Mouse (Mus musculus): ENCODE results near the gene Lamtor3. TPM values are rescaled to one million over a fixed set of nuclear protein-coding genes. Genes with fewer than 3 reads are reported as not detected.
A peak's percentile ranks its signal among the peaks of the same experiment; 100 is the strongest.

The Lamtor3 gene
- polyA plus RNA-seq, 1 experiment: 92.8 TPM

DNA sequence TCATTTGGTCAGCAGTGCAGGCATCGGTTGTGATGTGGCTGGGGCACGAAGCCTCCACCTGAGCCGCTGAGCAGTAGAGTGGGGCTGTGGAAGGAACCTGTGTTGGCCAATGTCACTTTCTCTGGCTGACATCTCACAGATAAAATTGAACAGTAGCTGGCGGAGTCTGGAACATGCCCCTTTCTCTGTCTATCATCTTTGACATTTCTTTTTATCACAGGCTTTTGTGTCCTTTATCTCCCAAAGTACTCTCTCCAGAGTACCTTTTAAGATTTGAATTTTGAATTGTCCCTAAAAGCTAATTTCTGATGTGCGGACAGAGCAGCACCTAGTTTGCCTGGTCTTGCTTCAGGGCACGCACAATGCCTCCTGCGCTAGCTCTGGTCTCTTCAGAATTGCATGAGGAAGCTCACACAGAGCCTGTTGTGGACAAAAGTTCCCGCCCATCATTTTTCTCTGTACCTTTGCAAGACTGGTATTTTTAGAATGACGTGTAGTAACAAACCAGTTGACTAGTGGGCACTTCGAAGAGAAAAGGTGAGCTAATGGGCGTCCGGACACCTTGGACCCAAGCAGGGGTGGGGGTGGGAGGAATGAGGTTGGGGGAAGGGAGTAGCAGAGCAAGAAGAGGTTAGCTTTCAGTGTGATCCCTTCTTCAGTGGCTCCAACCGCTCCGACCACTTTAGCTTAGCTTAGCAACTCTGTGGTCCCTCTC, 50.0 kb downstream of the Lamtor3 start:
- WGBS: 92% methylated on average over 14 of the region's 14 CpGs
- H3K4me1 ChIP-seq (ENCODE audit: control insufficient read depth, insufficient read depth, low read length): no peaks in the 10 kb centered on the region; the same call in 1 of the 2 replicates
- TF ChIP-seq CTCF (IDR thresholded peaks at IDR 0.05; ENCODE audit: borderline replicate concordance, insufficient read depth, low read depth, low read length): no peak
- TF ChIP-seq POLR2A (IDR thresholded peaks at IDR 0.05; ENCODE audit: borderline replicate concordance, insufficient read depth, low read length): no peak
- H3K27me3 ChIP-seq (ENCODE audit: control insufficient read depth, insufficient read depth, low read length): no peaks in the 10 kb centered on the region
- no peak for DNase-seq
- H3K27ac ChIP-seq (ENCODE audit: insufficient read depth, low read length): no peak overlapping the region
- no peak overlapping the region for H3K4me3 ChIP-seq (replicated peaks; ENCODE audit: insufficient read depth, low read depth, low read length)

DNA sequence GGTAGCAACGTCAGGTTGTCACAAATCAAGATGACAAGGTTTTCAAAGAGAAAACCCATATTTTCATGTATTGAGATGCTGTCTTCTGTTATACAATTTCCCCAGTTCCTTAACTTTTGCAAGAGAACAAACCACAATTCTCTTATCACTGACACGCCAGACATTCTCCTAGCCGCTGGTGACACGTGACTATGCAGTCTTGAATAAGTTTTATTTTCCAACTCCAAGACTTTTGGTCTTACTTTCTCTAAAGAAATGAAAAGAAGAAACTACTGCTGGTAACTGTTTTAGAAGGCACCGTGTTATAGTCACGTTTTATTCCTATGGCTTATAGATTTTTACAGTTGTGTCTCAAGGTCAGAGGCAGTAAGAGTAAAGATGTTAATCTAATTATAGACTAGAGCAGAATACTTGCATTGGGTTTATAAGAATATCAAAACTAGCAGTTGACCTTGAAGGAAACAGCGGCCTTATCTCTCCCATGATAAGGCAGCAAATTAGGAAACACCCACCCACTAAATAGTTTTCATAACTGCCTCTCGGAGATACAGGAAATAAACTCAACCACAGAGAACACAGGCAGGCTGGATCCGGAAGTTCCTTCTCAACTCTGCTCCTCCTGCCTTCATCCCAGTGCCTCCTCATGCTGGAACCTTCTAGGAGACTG, 50.6 kb downstream of the Lamtor3 start:
- no peak for DNase-seq
- Histone ChIP-seq H3K27me3 (ENCODE audit: control insufficient read depth, insufficient read depth, low read length) (no peaks in the 10 kb centered on the region), H3K27ac (ENCODE audit: insufficient read depth, low read length) (no peak overlapping the region), H3K4me1 (ENCODE audit: control insufficient read depth, insufficient read depth, low read length) (no peaks in the 10 kb centered on the region; the same call in 1 of the 2 replicates), H3K4me3 (replicated peaks; ENCODE audit: insufficient read depth, low read depth, low read length) (no peak overlapping the region)
- TF ChIP-seq POLR2A (IDR thresholded peaks at IDR 0.05; ENCODE audit: borderline replicate concordance, insufficient read depth, low read length): no peak
- TF ChIP-seq CTCF (IDR thresholded peaks at IDR 0.05; ENCODE audit: borderline replicate concordance, insufficient read depth, low read depth, low read length): no peak
- 91% methylated on average over 9 of the region's 9 CpGs for WGBS

GRCm38 (mm10) chr3:137969951-137970350, 51.6 kb downstream of the Lamtor3 start:
- Histone ChIP-seq H3K27ac (ENCODE audit: insufficient read depth, low read length) (no peak overlapping the region), H3K27me3 (ENCODE audit: control insufficient read depth, insufficient read depth, low read length) (no peaks in the 10 kb centered on the region), H3K4me3 (replicated peaks; ENCODE audit: insufficient read depth, low read depth, low read length) (peak overlapping the region; percentile 19), H3K4me1 (ENCODE audit: control insufficient read depth, insufficient read depth, low read length) (no peaks in the 10 kb centered on the region; the same call in 1 of the 2 replicates)
- WGBS: 46% methylated on average over 12 of the region's 12 CpGs
- peak in 1 of 2 experiments; percentile 36 for DNase-seq
- TF ChIP-seq POLR2A (IDR thresholded peaks at IDR 0.05; ENCODE audit: borderline replicate concordance, insufficient read depth, low read length): no peak
- no peak for TF ChIP-seq CTCF (IDR thresholded peaks at IDR 0.05; ENCODE audit: borderline replicate concordance, insufficient read depth, low read depth, low read length)

DNA sequence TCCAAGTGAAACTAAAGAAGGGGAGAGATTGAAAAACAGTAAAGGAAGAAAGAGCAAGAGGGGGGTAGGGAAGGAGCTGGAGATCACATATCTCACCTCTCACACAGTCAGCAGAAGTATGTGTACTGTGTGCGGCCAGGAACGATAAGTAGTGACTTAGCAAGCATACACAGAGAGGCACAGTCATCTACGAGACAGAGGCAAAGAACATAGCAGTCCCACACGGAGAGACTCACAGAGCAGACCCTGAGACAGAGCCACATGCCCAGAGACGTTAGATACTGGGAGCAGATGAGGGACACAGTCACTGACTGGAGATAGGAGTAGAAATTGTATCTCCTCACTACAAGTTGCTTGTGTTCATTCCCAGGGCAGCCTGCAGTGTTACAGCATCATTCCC, 53.9 kb downstream of the Lamtor3 start:
- no peak overlapping the region for H3K27ac ChIP-seq (ENCODE audit: insufficient read depth, low read length)
- no peaks in the 10 kb centered on the region for H3K4me1 ChIP-seq (ENCODE audit: control insufficient read depth, insufficient read depth, low read length)
- no peak for TF ChIP-seq POLR2A (IDR thresholded peaks at IDR 0.05; ENCODE audit: borderline replicate concordance, insufficient read depth, low read length)
- no peak for TF ChIP-seq CTCF (IDR thresholded peaks at IDR 0.05; ENCODE audit: borderline replicate concordance, insufficient read depth, low read depth, low read length)
- WGBS: 82% methylated on average over 5 of the region's 5 CpGs
- DNase-seq: no peak
- H3K27me3 ChIP-seq (ENCODE audit: control insufficient read depth, insufficient read depth, low read length): no peaks in the 10 kb centered on the region
- H3K4me3 ChIP-seq (replicated peaks; ENCODE audit: insufficient read depth, low read depth, low read length): no peak overlapping the region

GRCm38 (mm10) chr3:137972989-137973388, 54.7 kb downstream of the Lamtor3 start:
- Histone ChIP-seq H3K4me3 (replicated peaks; ENCODE audit: insufficient read depth, low read depth, low read length) (no peak overlapping the region), H3K4me1 (ENCODE audit: control insufficient read depth, insufficient read depth, low read length) (no peaks in the 10 kb centered on the region), H3K27me3 (ENCODE audit: control insufficient read depth, insufficient read depth, low read length) (no peaks in the 10 kb centered on the region), H3K27ac (ENCODE audit: insufficient read depth, low read length) (no peak overlapping the region)
- TF ChIP-seq POLR2A (IDR thresholded peaks at IDR 0.05; ENCODE audit: borderline replicate concordance, insufficient read depth, low read length) (no peak), CTCF (IDR thresholded peaks at IDR 0.05; ENCODE audit: borderline replicate concordance, insufficient read depth, low read depth, low read length) (no peak)
- 94% methylated on average over 7 of the region's 7 CpGs for WGBS
- DNase-seq: no peak

- TF ChIP-seq CTCF (IDR thresholded peaks at IDR 0.05; ENCODE audit: borderline replicate concordance, insufficient read depth, low read depth, low read length) (no peak), POLR2A (IDR thresholded peaks at IDR 0.05; ENCODE audit: borderline replicate concordance, insufficient read depth, low read length) (no peak)
- no peak for DNase-seq
- H3K27ac ChIP-seq (ENCODE audit: insufficient read depth, low read length): no peak overlapping the region
- no peaks in the 10 kb centered on the region for H3K4me1 ChIP-seq (ENCODE audit: control insufficient read depth, insufficient read depth, low read length)
- no peak overlapping the region for H3K4me3 ChIP-seq (replicated peaks; ENCODE audit: insufficient read depth, low read depth, low read length)
- no peaks in the 10 kb centered on the region for H3K27me3 ChIP-seq (ENCODE audit: control insufficient read depth, insufficient read depth, low read length)
- 62% methylated on average over 8 of the region's 8 CpGs for WGBS
Observed at GRCm38 (mm10) chr3:137974306-137974705, 56.0 kb downstream of the Lamtor3 start.

DNA sequence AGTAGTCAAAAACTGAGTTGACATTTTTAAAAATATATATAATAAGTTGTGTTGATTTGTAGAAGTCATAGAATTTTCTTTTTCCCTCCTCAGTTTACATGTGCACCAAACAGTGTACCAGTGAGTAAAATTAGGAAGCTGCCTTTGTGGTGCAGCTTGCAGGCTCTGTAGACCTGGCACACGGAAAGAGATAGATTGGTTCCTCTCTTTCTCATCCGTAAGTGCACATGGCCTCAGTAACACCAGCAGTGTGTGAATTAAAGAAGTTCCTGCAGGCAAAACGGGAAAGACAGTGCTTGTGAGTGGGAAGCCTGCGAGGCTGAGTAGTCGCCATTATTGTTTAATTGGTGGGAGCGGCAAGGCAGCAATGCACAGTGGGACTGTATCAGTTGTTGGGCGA, 57.1 kb downstream of the Lamtor3 start:
- no peak for TF ChIP-seq POLR2A (IDR thresholded peaks at IDR 0.05; ENCODE audit: borderline replicate concordance, insufficient read depth, low read length)
- no peak for TF ChIP-seq CTCF (IDR thresholded peaks at IDR 0.05; ENCODE audit: borderline replicate concordance, insufficient read depth, low read depth, low read length)
- DNase-seq: no peak
- H3K27ac ChIP-seq (ENCODE audit: insufficient read depth, low read length): no peak overlapping the region
- no peak overlapping the region for H3K4me3 ChIP-seq (replicated peaks; ENCODE audit: insufficient read depth, low read depth, low read length)
- H3K27me3 ChIP-seq (ENCODE audit: control insufficient read depth, insufficient read depth, low read length): no peaks in the 10 kb centered on the region
- no peaks in the 10 kb centered on the region for H3K4me1 ChIP-seq (ENCODE audit: control insufficient read depth, insufficient read depth, low read length)
- WGBS: 83% methylated on average over 7 of the region's 7 CpGs
